Mouse (Mus musculus) right cerebral cortex, postnatal 25 days (tissue): Measurements from ENCODE around the gene Exoc3l2.

ENCODE experiments used
- DNase-seq: peaks from one replicate; pipeline ENCODE4 v3.0.0; 2022

Gene Exoc3l2

DNA sequence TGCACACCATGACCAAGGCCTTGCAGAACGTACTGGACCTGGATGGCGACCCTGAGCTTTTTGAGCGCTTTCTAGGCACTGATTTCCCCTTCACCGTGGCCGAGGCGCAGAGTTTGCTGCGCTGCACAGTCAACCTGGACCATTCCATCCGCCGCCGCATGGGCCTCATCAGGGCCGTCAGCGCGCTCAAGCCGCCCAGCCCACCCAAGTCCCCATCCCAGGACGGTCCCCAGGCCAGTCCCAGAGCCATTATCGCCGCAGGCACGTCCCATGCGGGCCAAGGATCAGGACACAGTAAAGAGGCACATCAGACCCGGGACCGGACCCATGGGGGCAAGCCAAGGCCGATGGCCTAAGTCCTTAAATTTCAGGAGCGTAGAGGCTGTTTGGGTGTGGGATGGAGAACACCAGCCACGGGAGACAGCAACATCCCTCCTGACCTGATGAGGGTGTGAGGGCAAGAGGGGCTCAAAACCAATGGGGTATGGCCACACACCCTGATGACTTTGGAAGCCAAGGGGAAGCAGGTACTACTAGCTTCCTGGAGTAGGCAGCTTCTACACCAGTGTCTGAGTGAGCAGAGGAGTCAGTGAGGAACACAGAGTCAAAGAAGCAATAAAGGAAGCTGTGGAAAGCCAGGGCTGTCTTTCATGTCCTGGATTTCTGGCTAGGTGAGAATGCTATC, 61.4 kb downstream of the Exoc3l2 start:
- no peak for DNase-seq

DNA sequence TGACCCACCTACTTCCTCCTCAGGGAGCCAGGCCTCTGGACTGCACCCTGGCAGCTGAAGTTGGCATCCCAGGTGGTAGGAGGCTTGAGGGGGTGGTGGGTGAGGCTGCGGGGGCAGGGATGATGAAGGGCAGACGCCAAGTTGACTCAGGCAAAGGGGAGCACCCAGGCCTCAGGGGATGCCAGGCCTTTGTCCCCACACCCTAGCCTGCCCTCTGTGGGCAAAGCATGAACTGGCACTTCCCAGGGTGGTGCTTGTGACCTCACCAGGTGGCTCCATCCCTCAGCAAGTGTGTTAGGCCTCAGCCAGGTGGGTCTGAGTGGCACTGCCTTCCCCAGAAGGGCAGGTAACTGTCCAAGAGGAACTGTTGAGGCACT, 62.0 kb downstream of the Exoc3l2 start:
- DNase-seq, result no peak

DNA sequence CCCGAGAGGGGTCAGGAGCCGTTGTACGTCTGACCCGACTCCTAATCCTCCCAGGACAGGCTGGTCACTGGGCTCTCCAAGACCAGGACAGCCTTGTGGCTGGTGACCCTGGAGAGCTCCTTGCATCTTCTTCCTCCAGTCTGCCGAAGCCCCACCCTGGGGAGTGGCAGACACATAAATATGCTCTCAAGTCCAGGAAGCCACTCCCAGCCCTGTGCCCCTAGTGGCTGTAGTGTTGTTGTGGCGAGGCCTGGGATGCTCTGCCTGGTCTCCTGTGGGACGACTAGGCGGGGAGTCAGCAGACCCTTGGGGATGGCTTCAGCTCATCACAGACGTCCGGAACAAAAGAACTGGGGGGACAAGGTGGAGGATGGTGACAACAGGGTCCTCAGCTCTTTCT, 67.9 kb downstream of the Exoc3l2 start:
- no peak for DNase-seq

DNA sequence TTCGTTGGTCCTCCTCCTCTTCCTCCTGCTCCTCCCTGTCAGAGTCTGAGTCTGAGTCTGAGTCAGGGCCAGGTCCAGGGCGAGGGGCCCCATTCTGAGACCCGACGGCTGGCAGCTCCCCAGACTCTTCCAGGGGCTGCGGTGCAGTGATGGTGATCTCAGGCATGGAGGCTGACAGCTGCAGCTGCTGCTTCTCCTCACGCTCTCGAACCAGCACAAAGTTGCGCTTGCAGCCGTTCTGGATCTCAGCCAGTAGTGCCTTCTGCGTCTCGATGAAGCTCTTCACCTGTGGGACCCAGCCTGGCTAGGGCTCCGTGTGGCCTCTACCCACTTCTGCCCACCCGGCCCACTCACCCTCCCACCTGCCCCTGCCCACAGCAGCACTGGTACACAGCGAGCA, 69.1 kb downstream of the Exoc3l2 start:
- no peak for DNase-seq

DNA sequence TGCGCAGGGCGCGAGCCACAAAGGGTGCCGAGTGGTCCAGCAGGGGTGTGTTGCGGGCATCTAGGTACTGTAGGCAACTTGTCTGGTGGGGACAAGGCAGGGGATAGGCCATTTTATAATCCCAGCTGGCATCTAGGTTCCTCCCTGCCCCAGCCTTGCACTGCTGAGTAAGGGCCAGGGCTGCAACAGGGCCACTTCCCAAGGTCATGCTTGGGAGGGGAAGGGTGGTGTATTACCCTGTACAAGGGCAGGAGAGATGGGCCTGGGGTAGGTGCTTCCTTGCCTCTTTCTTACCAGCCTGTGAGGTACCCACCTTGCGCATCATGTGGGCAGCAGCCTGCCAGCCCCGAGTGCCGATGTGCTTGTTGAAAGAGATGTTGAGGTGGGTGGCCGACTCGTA, 71.5 kb downstream of the Exoc3l2 start:
- no peak for DNase-seq

DNA sequence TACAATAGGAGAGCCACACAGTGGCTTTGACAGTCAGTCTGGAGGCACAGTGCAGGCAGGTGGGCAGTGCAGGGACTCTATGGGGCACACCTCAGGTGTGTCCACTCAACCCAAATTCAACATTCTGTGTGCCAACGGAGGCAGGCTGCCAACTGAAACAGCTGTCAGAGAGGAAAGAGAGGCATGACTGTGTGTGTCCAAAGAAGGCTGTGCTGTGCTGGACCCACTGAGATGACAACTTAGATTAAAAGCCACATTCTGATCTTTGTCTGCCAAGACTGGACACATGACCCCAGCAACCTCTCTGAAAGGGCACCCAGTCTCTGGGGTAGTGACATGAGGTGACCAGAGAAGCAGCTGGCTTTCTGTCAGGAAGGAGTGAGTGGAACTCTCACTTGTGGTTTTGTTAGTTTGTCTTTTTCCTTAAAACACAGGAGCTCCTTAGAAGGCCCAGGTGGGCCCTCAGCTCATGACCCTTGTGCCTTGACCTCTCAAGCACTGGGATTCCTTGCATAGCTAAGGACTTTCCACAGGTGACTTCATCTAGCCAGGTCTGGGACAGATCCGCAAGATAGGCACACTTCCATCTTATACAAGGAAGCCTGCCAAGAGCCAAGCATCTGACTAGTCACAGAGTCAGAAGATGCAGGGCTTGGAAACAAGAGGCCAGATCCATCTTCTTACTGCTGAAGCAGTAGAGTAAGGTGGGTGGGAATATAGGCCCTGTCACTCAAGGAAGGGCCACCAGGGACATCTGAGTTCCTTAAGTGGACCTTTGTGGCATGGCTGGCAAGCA, 77.8 kb downstream of the Exoc3l2 start:
- DNase-seq, result no peak

DNA sequence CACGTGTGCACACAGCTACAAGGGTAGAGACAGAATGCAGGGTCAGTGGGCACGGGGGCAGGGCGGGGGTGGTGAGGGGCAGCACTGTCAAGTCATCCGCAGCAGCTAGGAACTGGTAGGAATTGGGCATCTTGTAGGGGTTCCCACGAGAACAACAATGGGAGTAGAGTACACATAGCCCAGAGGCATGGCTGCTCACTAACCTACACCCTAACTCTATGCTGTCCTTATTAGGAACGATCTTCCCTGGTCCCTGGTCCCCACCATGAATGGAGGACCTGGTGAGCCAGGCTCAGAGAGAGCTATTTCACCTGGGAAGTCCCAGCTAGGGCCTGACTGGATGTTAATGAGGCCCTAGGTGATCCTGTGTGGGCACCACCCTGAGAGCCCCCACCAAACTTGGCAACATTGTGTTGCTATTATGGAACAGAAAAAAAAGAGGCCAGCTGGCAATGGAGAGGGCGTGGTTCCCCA, 78.6 kb downstream of the Exoc3l2 start:
- no peak for DNase-seq

DNA sequence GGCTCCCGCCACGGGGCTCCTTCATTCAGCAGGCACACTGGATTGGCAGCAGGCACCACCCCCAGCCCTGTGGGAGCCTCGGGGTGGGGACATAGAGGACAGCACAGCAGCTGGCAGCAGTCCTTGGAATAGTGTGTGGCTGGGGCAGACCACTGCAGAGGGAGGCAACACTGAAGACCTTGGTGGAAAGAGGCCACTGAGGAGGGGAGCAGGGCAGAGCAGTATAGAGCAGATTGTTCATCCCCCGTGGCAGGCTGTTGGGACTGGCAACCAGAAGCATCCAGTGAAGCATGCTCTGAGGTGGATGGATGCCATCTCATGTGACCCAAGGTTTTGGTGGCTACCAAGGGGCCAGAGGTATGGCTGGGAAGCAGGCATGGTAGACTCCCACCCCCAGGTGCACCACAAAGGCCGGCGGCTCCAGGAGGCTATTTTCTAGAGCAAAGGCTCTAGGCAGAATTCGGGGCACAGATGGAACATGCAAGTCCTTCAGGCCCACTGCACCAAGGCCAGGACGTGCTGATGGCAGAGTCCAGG, 79.1 kb downstream of the Exoc3l2 start:
- DNase-seq, result no peak

DNA sequence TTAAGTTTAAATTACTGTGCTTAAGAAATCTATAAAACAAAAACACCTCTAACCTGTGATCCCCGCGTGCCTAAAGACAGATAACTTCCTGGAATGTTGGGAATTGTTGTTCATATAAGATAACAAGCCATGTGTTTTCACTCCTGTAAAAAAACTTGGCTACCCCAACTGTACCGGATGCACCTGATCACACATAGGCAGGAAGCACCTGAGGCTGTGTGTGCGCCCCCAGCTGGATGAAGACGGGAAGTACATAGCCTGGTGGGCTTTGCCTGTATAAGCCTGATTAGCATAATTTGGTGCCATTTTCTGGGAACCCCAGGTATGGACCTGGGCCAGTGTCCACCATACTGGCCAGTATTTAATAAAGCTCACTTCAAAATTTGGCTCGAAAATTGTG, 80.5 kb downstream of the Exoc3l2 start:
- DNase-seq, result no peak

DNA sequence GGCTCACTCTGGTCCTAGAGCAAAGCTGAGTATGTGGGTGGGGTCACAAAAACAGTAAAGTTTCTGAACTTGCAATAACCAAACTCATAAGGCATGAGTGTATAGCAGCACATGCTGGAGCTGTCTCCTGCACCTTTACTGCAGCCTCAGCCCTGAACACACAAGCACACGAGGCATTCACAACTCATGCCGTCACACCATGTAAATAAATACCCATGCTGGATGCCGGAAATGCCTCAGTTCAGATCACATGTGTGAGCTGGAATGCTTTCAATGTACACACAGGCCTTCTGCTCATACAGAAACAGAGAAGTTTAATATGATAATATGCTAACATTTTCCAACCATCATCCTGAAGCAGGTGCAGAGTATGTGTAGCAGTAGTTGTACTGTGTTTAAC, 82.9 kb downstream of the Exoc3l2 start:
- DNase-seq, result no peak
